Mouse (Mus musculus) C2C12 (cell line): ENCODE measurements around the gene Matn1.

ENCODE experiments used
- CTCF ChIP-seq: IDR thresholded peaks from one replicate; pipeline ENCODE4 v1.5.1; 2011; ENCODE audit not compliant: control insufficient read depth, insufficient read depth, insufficient read length
- FOSL1 ChIP-seq: IDR thresholded peaks from one replicate; pipeline ENCODE4 v1.8.0; 2011; ENCODE audit warnings: mild to moderate bottlenecking, low read length; ENCODE audit not compliant: poor library complexity, insufficient read depth, severe bottlenecking
- MYOD1 ChIP-seq: IDR thresholded peaks from one replicate; pipeline ENCODE4 v1.6.1; 2011; ENCODE audit warnings: low read depth; ENCODE audit not compliant: control insufficient read depth, insufficient read length
- USF1 ChIP-seq: IDR thresholded peaks from one replicate; pipeline ENCODE4 v1.6.1; 2011; ENCODE audit warnings: low read depth, mild to moderate bottlenecking, control low read depth, moderate library complexity

DNA sequence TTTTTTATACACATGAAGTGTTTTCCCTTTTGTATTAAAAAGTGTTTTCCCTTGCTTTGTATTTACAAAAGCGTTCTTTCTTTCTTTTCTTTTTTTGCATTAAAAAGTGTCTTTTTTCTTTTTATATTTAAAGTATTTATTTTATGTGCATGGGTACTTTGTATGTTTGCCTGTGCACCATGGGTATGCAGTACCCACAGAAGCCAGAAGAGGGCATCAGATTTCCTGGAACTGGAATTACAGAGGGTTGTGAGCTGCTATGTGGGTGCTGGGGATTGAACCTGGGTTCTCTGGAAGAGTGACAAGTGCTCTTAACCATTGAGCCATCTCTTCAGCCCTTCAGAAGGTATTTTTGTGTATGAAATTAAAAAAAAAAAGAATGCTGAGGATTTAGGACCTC lies 27.1 kb downstream of the Matn1 start:
- TF ChIP-seq MYOD1 (no peak), CTCF (no peak), FOSL1 (no peak), USF1 (no peak)
